ENCODE assay signal across 8 mouse cellular contexts in genomic region chr6:120038366-120039255, GRCm38 (mm10). TPM values are rescaled to one million over a fixed set of nuclear protein-coding genes. Genes with fewer than 3 reads are reported as not detected.
DNase-seq lines count a peak whose midpoint lies in the region; ATAC-seq lines count a peak whose summit lies in the region.

Gene Wnk1, minus strand, starts transcription at chr6:120038672.

- H3K4me1 ChIP-seq in brown adipose tissue, adult 24 weeks (ENCODE audit: control insufficient read depth, insufficient read depth, insufficient read length, low read length), result no peaks in the 10 kb centered on the region
- peaks cover 26% of the 10 kb centered on the region for H3K4me1 ChIP-seq in heart, embryonic 13.5 days
- H3K4me1 ChIP-seq in liver, embryonic 12.5 days, result peaks cover 25% of the 10 kb centered on the region
- peaks cover 4% of the 10 kb centered on the region; the same call in 1 of the 2 replicates for H3K4me1 ChIP-seq in stomach, embryonic 15.5 days

- no peaks in the 10 kb centered on the region for H3K9me3 ChIP-seq in heart, embryonic 13.5 days
- no peaks in the 10 kb centered on the region for H3K9me3 ChIP-seq in liver, embryonic 12.5 days (replicated peaks)
- H3K9me3 ChIP-seq in stomach, embryonic 15.5 days, result no peaks in the 10 kb centered on the region

- peak; percentile 99 for DNase-seq in CD4-positive, CD25-positive, alpha-beta regulatory T cell, adult 2 months (ENCODE audit: low read depth, low spot score)
- peak; percentile 74 for DNase-seq in fat pad, adult 2 months (ENCODE audit: extremely low read depth, low read depth, low spot score)
- DNase-seq in kidney, postnatal 10 days, result peak; percentile 98
- peak; percentile 97 to 98 for DNase-seq in natural killer cell, adult 2 months (ENCODE audit: low spot score in 2 of 2)

- H3K27me3 ChIP-seq in heart, embryonic 13.5 days (replicated peaks), result no peaks in the 10 kb centered on the region
- H3K27me3 ChIP-seq in liver, embryonic 12.5 days (replicated peaks), result no peaks in the 10 kb centered on the region
- H3K27me3 ChIP-seq in stomach, embryonic 15.5 days (replicated peaks), result no peaks in the 10 kb centered on the region

- peak within 1 kb of the TSS; percentile 96 for H3K27ac ChIP-seq in brown adipose tissue, adult 24 weeks (replicated peaks; ENCODE audit: low read depth, low read length)
- peak within 1 kb of the TSS; percentile 100 for H3K27ac ChIP-seq in heart, embryonic 13.5 days (replicated peaks)
- peak within 1 kb of the TSS; percentile 100 for H3K27ac ChIP-seq in liver, embryonic 12.5 days
- peak within 1 kb of the TSS; percentile 99 for H3K27ac ChIP-seq in stomach, embryonic 15.5 days

- H3K4me3 ChIP-seq in brown adipose tissue, adult 24 weeks (ENCODE audit: insufficient read depth, low read depth, low read length), result peak within 1 kb of the TSS; percentile 97
- peak within 1 kb of the TSS; percentile 99 for H3K4me3 ChIP-seq in heart, embryonic 13.5 days
- H3K4me3 ChIP-seq in liver, embryonic 12.5 days, result peak within 1 kb of the TSS; percentile 84
- H3K4me3 ChIP-seq in stomach, embryonic 15.5 days (replicated peaks), result peak within 1 kb of the TSS; percentile 92

- peak; percentile 87 for ATAC-seq in heart, embryonic 13.5 days (ENCODE audit: extremely low read depth, insufficient number of reproducible peaks, low FRiP score, low TSS enrichment)
- peak; percentile 86 for ATAC-seq in liver, embryonic 12.5 days
- peak; percentile 93 for ATAC-seq in stomach, embryonic 15.5 days (ENCODE audit: insufficient read depth, low FRiP score, low read depth)

- under 1% methylated on average over 58 of the region's 59 CpGs for WGBS in heart, embryonic 13.5 days
- WGBS in liver, embryonic 12.5 days (ENCODE audit: insufficient replicate concordance), result under 1% methylated on average over 56 of the region's 59 CpGs
- WGBS in stomach, embryonic 15.5 days, result 0% methylated on average over 59 of the region's 59 CpGs

- peak within 1 kb of the TSS; percentile 98 for H3K9ac ChIP-seq in heart, embryonic 13.5 days
- H3K9ac ChIP-seq in liver, embryonic 12.5 days, result peak within 1 kb of the TSS; percentile 97
- peak within 1 kb of the TSS; percentile 84 for H3K9ac ChIP-seq in stomach, embryonic 15.5 days

- H3K36me3 ChIP-seq in heart, embryonic 13.5 days, result peaks cover 16% of the 10 kb centered on the region
- peaks cover 18% of the 10 kb centered on the region for H3K36me3 ChIP-seq in liver, embryonic 12.5 days
- no peaks in the 10 kb centered on the region for H3K36me3 ChIP-seq in stomach, embryonic 15.5 days

- H3K4me2 ChIP-seq in heart, embryonic 13.5 days, result peak within 1 kb of the TSS; percentile 94
- peak within 1 kb of the TSS; percentile 78 for H3K4me2 ChIP-seq in liver, embryonic 12.5 days
- peak within 1 kb of the TSS; percentile 81 for H3K4me2 ChIP-seq in stomach, embryonic 15.5 days

RNA-seq across cellular contexts. Expression of gene Wnk1, which starts in this region (rescaled TPM):
- polyA plus RNA-seq in brown adipose tissue, adult 24 weeks (2012; ENCODE audit: insufficient read depth, insufficient read length, missing spikeins), result 112 and 114 TPM in 2 replicates
- polyA plus RNA-seq in heart, embryonic 13.5 days (2015; fragmentation: Nextera tagmentation; extraction: Ambion mirVana), result 64.7 and 73.2 TPM in 2 replicates
- 31.3 and 36.5 TPM in 2 replicates for polyA plus RNA-seq in liver, embryonic 12.5 days (2016; fragmentation: Nextera tagmentation; extraction: Ambion mirVana)
- polyA plus RNA-seq in stomach, embryonic 15.5 days (2015; fragmentation: Nextera tagmentation; extraction: Ambion mirVana), result 49.3 and 50.2 TPM in 2 replicates

Comparison
In these comparisons a context has a peak if more than half of its experiments do, and no peak if none do; other contexts are left out.
1. Peak in every context shown above with its lines: DNase-seq, ATAC-seq, H3K4me3 ChIP-seq and H3K27ac ChIP-seq.